Mouse (Mus musculus) urinary bladder, adult 2 months (tissue): ENCODE results near the gene Cep170. TPM values are rescaled to one million over a fixed set of nuclear protein-coding genes. Genes with fewer than 3 reads are reported as not detected.

Source experiments
- DNase-seq: peaks from one replicate; pipeline ENCODE4 v3.0.0; 2022; ENCODE audit warnings: low spot score
- polyA plus RNA-seq: library from polyadenylated mRNA; depleted of rRNA; stranded (reverse); fragments of >200 nt; gene quantifications from 2 replicates; pipeline ENCODE4 v1.2.3, GENCODE M21; 2012; rRNA removed

The Cep170 gene
- polyA plus RNA-seq, 1 experiment = 12.2 TPM

GRCm38 (mm10) chr1:176749708-176750107 lies 64.2 kb downstream of the Cep170 start:
- no peak for DNase-seq

- no peak for DNase-seq
Measured at GRCm38 (mm10) chr1:176732834-176733233, 81.0 kb downstream of the Cep170 start.

DNA sequence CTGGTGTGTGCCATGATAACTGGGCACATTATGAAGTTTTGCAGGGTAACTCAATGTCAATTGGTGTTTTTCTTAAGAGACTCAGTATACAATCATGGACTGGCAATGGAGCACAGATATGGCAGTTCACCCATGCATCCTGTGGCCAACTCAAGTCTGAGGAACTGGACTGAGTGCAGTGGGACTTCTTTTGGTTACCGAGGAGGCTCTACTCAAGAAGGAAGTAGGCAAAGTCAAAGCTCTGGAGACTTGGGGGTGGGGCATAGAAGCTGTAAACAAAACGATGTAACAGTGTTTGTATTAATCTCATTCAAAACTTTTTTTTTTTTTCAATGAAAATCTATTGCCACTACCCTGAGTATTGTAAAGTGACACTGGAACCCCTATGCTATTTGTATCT lies 83.3 kb downstream of the Cep170 start:
- DNase-seq = no peak

DNA sequence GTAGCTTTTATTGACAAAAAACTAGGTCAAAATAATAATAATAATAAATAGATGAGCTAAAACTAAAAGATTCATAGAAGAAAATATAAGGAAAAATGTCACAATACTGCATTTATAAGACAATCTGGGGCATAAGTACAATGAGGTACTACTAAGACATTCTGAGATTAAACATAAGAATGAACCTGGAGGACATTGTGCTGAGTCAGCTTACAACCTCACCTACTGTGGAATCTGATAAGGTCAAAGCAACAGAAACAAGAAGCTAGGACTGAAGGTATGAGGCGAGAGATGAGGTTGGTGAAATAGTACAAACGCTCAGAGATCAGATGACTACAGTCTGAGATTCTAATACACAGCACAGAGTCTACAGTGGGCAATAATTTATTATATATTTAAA lies 86.5 kb downstream of the Cep170 start:
- DNase-seq = no peak

DNA sequence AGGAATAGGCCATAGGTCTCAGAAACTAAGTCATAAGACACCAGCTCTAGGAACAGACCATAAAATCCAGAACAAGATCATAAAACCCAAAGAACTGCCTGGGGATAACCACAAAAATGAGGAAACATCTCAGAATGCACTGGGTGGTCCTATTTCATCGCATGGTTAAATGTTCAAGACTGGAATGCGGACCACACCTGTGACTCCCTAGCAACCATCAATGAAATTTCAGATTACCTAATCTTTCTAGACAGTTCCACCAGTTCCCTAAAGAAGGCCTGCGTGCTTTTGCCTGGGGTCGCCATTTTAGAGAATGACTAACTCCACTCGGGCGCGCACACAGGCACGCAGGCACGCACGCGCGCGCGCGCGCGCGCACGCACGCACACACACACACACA lies 89.1 kb downstream of the Cep170 start:
- no peak for DNase-seq

DNA sequence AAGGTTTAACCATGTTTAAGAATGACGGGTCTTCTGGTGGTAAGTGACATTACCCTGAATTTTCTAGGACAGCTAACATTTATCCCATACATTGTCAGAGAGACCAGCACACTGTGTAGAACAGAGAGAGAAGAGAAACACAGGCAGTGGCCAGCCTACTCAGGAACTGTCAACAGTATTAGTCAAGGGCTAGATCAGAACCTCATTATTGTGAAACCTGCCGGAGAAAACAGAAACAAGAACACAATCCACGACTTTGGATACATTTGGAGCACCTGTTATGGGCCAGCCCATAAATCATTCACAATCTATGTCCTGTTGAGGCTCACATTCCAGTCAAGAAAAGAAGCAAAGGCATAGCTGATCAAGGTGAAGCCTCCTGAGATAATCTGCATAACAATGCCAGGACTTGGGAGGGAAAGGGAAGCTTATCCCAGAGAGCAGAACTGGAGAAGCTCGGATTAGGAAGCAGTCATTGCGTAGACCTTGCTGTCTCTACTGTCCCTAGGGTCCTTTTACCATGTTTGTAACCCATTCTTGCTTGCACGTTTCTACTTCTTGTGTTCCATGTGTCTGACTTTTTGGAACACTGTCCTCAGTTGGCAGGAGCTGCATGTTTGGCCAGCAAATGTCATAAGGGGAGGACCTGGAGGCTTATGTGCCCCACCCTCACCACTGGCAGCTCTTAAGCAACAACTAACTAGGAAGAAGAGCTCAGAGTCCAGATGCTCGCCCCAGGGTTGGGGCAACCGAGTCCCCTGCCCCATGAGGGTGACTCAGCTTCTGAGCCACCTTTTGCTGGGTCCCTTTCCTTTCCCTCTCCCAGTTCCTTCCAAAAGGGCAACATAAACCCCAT lies 89.8 kb downstream of the Cep170 start:
- DNase-seq = no peak

DNA sequence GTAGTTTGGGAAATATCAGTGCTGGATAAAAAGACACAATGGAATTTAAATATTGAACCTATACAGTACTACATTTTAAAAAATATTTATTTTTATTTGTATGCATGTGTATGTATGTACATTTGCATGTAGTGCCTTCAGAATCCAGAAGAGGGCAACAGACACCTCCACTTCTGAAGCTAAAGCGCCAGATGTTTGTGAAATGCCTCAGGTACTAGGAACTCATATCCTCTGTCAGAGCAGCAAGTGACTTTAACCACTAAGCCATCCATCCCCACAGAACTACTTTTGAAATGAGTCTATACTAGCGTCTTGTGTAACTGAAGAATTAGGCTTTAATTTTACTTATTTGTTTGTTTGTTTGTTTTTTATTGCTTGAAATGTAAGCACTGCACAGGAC lies 101.4 kb downstream of the Cep170 start:
- DNase-seq = no peak

DNA sequence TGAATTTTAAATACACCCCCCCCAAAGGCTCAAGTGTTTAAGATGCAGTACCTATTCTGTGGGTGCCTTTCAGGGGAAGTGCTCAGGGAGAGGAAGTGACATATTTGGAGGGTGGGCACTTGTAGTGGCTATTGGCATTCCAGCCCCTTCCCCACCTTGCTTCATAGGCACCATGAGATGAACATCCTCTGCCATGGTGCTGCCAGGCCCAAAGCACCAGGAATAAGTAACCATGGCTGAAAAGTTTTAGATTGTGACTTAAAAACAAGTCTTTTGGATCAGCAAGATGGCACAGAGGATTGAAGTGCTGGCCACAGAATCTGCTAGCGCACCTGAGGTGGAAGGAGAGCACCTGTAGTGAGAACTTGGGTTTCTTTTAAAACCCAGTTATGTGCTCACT lies 113.6 kb downstream of the Cep170 start:
- DNase-seq = no peak

DNA sequence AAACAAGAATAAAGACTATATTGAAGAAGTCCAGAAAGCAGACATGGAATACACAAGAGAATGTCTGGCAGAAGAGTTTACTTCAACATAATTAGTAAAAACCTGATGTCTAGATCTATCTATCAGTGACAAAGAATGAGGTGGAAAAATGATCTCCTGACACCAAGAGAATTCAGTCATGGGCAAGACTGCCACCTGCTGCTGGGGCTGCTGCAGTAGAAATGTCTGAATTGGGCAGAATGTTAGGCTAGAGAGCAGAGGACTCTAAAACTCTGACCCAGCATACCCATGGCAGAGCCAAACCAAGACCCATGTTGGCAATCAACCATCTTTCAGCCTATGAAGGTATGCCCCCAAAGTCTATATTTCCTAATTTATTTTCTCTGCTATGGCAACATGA lies 114.1 kb downstream of the Cep170 start:
- DNase-seq = no peak

GRCm38 (mm10) chr1:176698647-176699046 lies 115.2 kb downstream of the Cep170 start:
- DNase-seq = no peak

GRCm38 (mm10) chr1:176697091-176697490 lies 116.8 kb downstream of the Cep170 start:
- DNase-seq = no peak

DNA sequence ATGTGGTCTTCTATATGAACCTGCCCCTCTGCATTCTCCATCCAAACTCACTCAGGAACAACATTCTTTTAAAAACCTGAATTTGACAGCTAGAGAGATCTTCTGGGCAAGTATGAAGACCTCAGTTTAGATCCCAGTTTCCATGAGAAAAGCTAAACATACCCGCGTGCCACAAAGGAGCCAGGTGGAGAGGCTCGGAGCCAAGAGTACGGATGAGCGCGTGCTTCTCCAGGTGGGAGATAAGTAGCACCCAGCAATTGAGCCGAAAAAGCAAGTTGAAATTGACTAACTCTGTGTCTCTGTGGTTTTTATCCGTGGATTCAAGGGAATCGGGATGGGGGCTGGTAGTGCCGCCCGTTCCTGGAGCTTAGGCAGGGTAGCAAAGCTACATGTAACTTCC lies 122.8 kb downstream of the Cep170 start:
- DNase-seq = no peak

DNA sequence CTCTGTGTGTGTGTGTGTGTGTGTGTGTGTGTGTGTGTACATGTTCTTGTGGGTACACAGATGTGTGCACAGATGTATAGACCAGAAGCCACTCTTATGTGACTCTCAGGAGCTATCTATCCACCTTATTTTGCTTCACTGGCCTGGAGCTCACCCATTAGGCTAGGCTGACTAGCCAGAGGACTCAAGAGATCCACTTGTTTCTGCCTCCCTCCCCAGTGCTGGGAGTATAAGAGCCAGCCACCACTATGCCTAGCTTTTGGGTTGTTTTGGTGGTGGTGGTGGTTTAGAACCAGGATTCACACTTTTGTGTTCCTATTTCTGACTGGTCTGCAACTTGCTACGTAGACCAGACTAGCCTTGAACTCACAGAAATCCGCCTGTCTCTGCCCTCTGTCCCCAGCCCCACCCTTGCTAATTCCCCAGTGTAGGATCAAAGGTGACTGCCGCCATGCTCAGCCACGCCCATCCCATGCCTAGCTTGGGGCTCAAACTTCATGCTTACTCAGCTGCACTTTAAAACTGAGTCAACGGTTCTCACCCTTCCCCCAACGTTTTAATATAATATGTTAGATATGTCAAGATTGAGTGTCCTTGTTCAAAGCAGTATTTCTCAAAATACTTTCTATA lies 125.5 kb downstream of the Cep170 start:
- DNase-seq = no peak

Other genes with a start within 250 kb of the Cep170 start
- 7.2 and 7.3 TPM in 2 replicates for gene Sdccag8, start 593 bp upstream of the Cep170 start, polyA plus RNA-seq